Mouse (Mus musculus) layer of hippocampus, adult 8-10 months (tissue): ENCODE measurements at regions not wholly inside any gene's neighbourhood (a gene's known extent, or its start where the extent isn't known, plus 50 kb on each side); places are given as distances from the start of the nearest gene placed in this dataset.
A peak's percentile ranks its signal among the peaks of the same experiment; 100 is the strongest.

Source experiments
- DNase-seq, 2 experiments: peaks; one replicate each; pipeline ENCODE4 v3.0.0; 2022; ENCODE audit warnings: low spot score in 2 of 2

DNA sequence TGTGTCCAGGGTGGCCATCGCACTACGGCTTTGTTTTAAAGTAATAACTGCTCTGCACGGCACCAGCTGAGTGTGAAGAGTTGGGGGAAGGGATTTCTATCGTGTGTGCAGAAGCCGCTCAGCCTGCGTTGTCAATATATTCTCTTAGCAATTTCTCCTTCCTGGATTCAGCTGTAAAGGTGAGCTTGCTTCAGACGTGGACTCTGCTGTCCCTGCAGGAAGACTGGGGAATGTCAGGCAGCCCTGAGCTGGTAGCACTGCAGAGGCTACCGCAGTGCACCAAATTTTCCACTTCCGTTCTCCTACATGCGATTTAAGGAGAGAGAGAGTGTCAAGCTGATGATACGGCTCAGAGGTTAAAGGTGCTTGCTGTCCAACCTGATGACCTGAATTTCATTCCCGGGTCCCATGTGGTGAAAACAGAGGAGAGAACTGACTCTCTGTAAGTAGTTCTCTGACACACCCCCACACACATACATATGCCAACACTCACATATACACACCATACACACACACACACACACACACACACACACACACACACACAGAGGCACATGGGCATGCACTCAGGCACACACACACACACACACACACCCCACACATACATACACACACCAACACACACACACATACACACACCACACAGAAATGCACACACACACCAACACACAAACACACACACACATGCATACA, 59.9 kb upstream of the Prelid3b start:
- peak; percentile 23 to 34 for DNase-seq

DNA sequence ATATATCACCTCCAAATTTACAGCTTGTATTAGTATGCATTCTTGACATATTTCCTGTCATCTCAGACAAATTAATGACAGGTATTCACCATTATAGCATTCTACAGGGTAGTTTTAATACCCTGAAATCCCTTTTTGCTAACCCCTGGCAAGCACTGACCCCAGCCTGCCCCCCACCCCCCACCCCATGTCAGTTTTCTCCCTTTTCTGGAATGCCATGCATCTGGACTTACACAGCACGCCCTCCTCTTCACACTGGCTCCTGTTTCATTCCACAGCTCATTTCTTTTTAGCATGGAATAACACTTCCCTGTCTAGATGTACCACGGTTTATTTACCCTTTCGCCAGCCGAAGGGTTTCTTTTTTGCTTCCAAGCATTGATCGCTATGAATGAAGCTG, 67.8 kb upstream of the Prelid3b start:
- DNase-seq: no peak

DNA sequence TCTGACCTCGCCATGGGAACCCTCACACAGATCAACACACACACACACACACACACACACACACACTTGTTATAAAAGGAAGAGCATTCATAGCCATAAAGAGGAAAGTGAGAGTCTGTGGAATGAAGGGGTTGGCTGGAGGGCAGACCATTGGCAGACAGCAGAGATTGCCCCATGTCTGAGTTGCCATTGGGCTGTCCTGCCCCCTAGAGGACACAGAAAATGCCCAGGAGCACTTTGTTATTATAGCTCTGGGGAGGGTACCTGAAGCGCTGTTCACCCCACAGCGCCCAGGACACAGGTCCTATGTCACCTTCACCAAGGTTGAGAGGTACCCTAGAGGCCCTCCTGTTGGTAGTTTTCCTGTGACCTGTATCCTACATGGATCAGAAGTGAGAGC, 74.3 kb upstream of the Prelid3b start:
- DNase-seq: no peak

DNA sequence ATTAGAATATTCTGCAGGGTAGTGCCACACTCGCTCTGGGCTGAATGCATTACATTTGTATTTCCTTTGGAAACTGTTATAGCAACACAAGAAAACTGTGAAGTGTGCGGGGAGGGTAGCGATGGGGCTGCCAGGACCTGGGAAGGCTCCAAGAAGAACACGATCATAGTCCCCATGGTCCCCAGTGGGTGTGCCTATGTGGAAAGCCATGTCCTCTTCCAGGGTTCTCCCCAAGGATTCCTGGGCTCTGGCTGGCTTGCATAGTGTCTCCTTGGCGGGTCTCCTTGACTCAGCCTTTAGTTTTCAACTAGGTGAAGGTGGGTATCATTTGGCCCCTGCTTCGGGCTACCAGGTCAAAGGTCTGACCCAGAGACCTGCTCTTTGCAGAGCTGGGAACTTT, 74.8 kb upstream of the Prelid3b start:
- no peak for DNase-seq

GRCm38 (mm10) chr2:174548776-174549175, 75.9 kb upstream of the Prelid3b start:
- DNase-seq: no peak

GRCm38 (mm10) chr2:174555778-174556177, 82.9 kb upstream of the Prelid3b start:
- no peak for DNase-seq

DNA sequence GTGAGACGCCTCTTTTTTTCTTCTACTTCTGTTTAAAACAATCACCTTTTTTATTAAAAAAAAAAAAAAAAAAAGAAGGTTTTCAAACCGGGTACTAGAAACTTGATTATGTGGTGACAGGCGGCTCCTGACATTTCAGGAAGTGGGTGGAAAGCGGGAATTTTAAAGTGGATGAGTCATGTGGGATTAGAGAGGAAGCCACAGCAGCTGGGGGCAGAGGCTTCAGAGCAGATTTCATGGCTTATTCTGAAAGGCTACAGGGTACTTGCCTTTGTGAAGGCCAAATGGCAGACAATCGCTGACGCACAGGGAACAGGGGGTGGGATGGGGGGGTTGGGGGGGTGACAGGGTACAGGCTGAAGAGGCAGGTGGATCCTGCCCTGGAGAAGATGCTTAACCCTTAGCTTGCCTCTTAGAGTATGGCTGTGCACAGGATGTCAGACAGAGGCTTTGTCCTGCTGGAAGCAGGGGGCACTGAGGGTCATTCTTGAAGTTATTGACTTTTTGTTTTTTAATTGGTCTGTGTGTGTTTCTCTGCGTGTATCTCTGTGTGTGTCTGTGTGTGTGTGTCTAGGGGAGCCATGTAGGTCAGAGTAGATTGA, 81.4 kb upstream of the Zfp831 start:
- DNase-seq: no peak

GRCm38 (mm10) chr2:174563917-174564316, 79.4 kb upstream of the Zfp831 start:
- no peak for DNase-seq

- DNase-seq: no peak
Measured at GRCm38 (mm10) chr2:174564817-174565216, 78.5 kb upstream of the Zfp831 start.

GRCm38 (mm10) chr2:174565891-174566290, 77.4 kb upstream of the Zfp831 start:
- DNase-seq: no peak

DNA sequence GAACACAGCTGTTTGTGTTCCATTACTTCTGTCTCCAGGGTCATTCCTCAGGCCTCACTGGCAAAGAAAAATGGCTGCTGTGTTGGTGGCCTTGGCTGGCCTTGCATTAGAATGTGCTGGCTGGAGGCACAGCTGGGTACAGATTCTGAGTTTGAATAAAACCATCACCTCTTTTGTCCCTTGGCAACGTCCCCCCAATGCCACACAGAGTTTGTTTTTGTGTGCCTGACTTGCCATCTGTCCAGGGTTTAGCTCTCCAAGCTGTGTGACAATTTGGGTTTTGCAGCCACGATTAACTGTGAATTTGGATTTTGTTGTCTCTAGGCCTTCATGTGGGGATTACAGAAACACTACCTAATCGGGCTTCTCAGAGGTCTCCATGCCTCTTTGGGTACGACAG, 76.6 kb upstream of the Zfp831 start:
- DNase-seq: no peak

GRCm38 (mm10) chr2:174574804-174575507, 68.4 kb upstream of the Zfp831 start:
- no peak for DNase-seq

DNA sequence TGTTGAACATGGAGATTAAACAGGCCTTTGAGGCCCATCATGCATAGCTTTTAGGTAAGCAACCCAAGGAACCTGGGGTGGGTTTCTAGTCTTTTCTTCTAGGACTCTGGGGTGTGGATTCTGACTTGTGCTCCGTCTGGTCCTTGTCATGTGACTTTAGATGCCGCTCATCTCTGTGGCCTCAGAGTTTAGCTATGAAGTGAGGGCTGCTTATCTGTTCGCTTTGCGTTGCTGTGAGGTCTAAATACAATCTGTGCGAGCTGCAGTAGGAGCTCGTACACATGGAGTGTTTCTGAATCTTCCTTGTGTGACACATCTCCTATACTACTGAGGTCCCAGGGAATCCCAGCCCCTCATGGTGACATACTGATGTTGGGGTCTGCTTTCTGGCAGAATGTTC, 67.8 kb upstream of the Zfp831 start:
- DNase-seq: no peak

GRCm38 (mm10) chr2:174580906-174581703, 62.2 kb upstream of the Zfp831 start:
- no peak for DNase-seq

GRCm38 (mm10) chr2:174584272-174584671, 59.1 kb upstream of the Zfp831 start:
- DNase-seq: peak in 1 of 2 experiments; percentile 38
